Mouse (Mus musculus): Measurements from ENCODE around the gene Olfr1338.
"Not testable (repeated sequence)": the region's sequence is repeated elsewhere in the genome, so short reads cannot be mapped to it uniquely, and the experiment has no call there.

Olfr1338 gene

DNA sequence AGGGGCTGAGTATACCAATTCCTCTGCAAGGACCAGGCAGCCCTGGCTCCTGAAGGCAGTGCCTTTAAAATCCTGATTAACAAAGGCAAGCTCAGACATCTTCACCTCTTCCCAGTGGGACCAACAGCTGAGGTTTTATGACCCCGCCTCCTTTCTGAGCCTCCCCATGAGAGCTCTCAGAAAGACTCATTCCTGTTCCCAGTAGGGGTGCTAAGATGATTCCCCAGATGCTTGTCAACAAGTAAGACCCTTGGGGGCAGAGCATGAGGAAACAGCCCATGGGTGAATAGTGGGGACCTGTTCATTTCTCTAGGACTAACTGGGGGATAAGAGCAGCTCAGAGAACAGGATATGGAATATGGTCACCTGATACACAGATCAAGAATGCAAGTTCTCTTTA lies at the start of gene Olfr1338:
TSS of gene Olfr1338 (minus strand) at position 101 of the 400 bp plus-strand sequence.
- no peak for DNase-seq (ENCODE audit: low spot score in 2 of 2)

DNA sequence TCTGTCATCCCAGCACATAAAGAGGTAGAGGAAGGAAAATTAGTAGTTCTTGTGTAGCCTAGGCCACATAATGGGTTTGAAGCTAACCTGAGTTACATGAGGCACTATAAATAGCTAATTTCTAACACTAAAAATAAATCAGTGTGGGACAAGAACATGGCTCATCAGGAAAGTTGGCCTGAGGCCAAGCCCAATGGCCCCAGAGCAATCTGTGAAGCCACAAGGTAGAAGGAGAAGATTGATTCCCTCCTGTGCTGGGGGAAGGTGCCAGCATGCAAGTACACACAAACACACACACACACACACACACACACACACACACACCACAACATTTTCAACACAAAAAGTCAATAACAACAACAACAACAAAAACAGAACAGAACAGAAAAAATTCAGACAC lies 34.3 kb upstream of the Olfr1338 start:
- not testable (repeated sequence) for DNase-seq (ENCODE audit: low spot score in 2 of 2)

DNA sequence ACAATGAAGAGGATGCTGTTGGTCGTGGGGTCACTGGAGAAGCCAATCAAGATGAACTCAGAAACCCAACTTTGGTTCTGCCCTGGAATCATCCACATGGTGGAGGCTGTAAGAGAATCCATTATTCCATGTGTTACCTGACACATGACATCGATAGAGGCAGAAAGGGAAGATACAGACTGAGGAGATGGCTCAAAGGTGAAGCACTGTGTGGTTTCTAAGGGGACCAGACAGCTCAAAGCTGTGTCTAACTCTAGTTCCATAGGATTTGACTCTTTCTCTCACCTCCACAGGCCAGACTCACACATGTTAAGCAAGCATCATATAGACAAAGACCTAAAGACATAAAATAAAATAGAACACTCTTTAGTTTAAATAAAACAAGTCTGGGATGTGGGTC lies 23.9 kb upstream of the Olfr1338 start, which contains the start of gene Olfr1337:
TSS of gene Olfr1337 (minus strand) at position 101 of the 400 bp plus-strand sequence.
- no peak for DNase-seq (ENCODE audit: low spot score in 2 of 2)

DNA sequence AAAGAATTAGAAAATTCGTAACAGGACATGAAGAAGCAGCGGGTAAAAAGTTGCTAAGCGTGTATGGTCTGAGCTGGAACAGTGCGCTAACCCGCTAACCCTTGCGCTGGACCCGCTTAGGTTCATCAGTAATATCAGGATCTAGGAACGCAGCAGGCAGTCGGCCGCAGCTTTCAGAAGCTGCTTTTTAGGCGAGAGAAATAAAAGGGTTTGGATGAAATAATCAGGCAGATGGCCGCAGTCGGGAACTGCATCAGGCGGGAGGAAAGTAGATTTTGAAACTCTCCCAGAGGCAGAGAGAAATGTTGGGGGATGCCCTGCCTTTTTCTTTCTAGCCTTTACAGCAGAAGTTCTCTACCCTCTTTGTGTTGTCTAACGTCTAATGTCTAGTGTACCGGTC lies 16.7 kb downstream of the Olfr1338 start:
- no peak for DNase-seq (ENCODE audit: low spot score in 2 of 2)

DNA sequence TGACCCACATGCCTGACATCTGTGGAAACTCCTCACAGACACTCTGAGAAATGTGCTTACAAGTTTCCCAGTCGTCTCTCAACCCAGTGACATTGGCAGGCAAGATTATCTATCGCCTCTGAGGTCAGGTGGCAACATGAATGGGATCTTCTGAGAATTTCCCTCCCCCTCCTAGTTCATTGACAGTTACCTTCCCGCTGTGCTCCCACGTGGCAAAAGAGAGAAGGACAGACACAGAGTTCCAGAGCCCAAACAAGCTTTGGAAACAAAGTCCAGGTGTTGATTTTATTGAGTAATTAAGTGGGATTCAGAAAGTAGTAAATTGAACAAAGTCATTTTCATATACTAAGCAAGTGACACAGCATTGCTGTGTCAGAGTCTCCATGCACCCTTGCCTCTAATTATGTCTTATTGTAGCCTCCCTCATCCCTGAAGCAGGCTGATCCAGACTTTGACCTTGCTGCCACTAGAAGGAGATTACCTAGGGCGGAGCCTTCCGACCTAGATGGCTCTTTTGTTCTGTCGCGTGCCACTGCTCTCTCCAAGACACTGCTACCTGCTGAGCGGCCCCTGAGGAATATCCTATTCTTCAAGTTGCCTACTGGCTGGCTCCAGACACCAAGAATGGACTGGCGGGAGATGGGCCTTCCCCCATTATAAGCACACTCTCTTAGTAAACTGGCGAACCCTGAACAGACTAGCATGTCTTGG lies 17.4 kb downstream of the Olfr1338 start:
- no peak for DNase-seq (ENCODE audit: low spot score in 2 of 2)

DNA sequence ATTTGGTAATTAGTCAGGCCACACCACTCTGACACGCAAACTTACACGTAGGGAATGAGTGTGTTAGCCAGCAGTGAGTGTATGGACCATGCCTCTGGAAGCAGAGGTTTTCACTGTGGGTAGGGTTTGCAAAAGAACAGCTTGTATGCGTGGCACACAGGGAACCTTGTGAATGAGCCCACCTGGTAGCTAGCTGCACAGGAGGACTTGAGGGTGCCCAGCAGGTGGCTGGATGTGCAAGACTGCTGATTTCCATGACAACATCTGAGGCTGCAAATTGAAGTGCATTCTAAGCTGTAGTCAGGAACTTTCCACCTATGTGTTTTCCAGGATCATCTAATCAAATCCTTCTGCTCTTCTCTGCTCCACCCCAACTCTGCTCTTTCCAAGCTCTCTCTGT lies 19.0 kb downstream of the Olfr1338 start:
- no peak for DNase-seq (ENCODE audit: low spot score in 2 of 2)

DNA sequence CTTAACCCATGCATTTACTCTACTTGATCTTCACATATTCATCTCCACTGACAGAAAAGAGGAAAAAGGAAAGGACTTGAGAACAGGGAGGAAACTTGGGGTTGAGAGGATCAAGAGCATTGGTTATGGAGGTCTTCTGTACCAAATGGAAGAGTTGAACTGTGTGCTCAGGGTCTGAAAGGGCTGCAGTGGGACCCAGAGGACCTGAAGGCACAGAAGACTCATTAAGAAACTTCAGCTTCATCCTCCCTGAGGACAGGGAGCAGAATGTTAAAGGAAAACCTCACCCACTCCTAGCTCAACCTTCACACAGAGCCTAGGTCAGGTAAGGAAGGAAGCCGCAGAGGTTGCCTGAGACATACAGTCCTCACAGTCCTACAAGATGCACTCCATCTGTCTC lies 26.7 kb downstream of the Olfr1338 start, which contains the start of gene Olfr1339:
TSS of gene Olfr1339 (plus strand) at position 301 of the 400 bp plus-strand sequence.
- no peak for DNase-seq (ENCODE audit: low spot score in 2 of 2)

DNA sequence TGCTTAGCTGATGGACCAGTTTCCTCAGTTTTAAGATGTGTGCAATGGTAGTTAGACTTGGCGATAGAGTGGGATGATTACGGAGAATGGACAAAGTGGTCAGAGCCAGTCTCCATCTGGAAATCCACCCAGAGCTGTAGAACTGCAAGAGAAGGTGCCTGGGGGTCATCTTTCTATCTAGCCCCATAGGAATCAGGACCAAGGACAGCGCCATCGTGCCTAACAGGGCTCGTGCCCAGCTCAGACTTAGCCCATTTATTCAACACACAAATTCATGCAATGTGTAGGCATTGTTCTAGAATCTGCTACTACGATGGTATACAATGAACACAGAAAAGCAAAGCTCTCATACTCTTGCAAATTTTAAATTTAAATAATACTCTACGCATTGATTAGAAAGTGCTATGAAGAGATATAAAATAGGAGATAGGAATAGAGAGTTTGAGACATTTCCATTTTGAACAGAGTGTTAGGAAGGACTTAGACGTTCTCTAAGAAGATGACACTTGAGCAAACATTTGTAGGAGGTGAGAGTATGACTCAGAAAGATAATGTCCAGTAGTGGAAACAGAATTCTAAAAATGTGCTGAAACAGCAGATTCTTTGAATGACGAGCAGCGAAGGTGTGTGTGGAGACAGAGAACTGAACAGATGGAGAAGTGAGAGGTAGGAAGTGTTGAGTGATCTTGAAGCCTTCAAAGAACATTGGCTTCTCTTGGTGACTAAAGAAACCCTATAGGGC lies 36.6 kb downstream of the Olfr1338 start:
- no peak for DNase-seq (ENCODE audit: low spot score in 2 of 2)

DNA sequence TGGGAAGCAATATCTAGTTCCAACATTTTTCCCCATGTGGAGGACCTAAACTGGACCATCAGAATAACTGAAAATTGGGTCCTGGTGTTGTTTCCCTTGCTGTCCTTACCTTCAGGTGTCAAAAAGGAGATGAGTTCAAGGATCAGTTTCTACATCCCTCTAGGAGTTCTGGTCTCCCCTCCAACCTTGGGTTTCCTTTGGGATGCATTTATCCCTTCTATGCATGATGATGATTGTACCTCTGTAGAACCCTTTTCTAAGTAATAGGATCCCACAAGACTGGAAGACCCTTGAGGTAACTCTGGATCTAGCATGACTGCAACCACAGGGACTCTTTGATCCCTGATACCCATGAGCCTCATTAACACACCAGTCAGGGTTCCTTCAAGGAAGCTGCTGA lies 38.7 kb downstream of the Olfr1338 start, which contains the start of gene Olfr1340:
TSS of gene Olfr1340 (plus strand) at position 301 of the 400 bp plus-strand sequence.
- no peak for DNase-seq (ENCODE audit: low spot score in 2 of 2)

DNA sequence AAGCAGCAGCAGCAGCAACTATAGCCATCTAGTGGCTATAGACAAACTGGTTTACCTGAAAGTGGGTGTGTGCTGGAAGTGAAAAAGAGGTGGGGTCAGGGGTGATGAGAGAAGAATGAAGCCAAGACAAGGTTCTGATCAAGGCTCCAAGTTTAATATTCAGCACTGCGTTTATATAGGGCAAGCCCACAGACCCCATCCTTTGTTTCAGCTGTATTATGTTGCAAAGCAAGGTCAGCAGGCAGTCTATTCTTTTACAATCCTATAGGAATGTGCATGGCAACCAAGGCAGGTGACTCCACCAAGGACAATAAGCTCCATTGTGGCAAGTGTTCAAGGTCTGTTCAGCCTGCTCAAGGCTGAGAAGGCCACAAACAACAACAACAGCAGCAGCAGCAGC lies 46.9 kb downstream of the Olfr1338 start:
- no peak for DNase-seq (ENCODE audit: low spot score in 2 of 2)

DNA sequence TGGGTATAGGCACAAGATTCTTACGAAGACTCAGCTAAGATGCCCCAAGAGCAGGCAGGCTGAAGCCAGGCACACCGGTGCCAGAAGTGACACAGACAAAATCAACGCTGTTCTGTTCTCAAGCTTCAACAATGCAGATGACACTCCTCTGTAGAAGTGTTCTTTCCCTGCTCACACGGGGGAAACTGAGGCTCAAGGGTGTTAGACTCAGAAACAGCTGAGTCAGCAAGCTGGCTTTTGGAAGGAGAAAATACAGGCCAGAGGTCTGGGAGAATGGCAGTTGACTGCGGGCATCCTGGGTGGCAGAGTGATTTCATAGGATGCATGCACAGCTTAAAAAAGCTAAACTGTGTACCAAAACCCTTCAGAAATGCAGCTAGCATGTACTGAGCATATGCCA lies 50.5 kb downstream of the Olfr1338 start:
- DNase-seq (ENCODE audit: low spot score in 2 of 2): no peak

DNA sequence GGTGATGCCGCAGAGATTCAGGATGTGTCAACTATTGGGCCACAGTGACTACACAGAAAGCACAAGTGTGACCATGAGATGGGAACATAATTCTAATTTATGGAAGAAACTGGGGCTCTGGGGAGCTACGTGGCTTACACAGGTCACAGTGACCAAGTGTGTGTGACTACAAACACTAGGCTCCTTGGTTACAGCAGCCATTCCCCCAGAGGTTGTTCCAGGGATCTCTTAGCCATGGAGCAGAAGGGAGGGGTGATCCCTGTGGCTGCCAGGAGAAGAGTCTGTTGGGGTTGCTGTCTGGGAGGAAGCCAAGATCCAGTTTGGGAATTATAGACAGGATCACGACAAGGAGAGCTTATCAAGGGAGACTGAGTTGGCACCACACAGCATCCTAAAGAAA lies 55.3 kb downstream of the Olfr1338 start, which contains the start of gene Olfr1341:
TSS of gene Olfr1341 (plus strand) at position 301 of the 400 bp plus-strand sequence.
- no peak for DNase-seq (ENCODE audit: low spot score in 2 of 2)
